Mouse (Mus musculus): ENCODE data around the gene Hdac4.

Gene Hdac4

GRCm38 (mm10) chr1:92028158-92028557, 167.3 kb downstream of the Hdac4 start:
- DNase-seq (ENCODE audit: low spot score) = peak; percentile 64

- DNase-seq (ENCODE audit: low spot score) = no peak
Observed at GRCm38 (mm10) chr1:92026351-92026750, 169.1 kb downstream of the Hdac4 start.

GRCm38 (mm10) chr1:92023906-92024305, 171.6 kb downstream of the Hdac4 start:
- DNase-seq (ENCODE audit: low spot score) = peak; percentile 84

- DNase-seq (ENCODE audit: low spot score) = no peak
Observed at GRCm38 (mm10) chr1:92022009-92022408, 173.5 kb downstream of the Hdac4 start.

- DNase-seq (ENCODE audit: low spot score) = peak; percentile 47
Observed at GRCm38 (mm10) chr1:92015938-92016672, 179.4 kb downstream of the Hdac4 start.

GRCm38 (mm10) chr1:92015252-92015651, 180.2 kb downstream of the Hdac4 start:
- DNase-seq (ENCODE audit: low spot score) = no peak

GRCm38 (mm10) chr1:92014496-92014895, 181.0 kb downstream of the Hdac4 start:
- DNase-seq (ENCODE audit: low spot score) = peak; percentile 47

- DNase-seq (ENCODE audit: low spot score) = no peak
Observed at GRCm38 (mm10) chr1:92006666-92007065, 188.8 kb downstream of the Hdac4 start.

- no peak for DNase-seq (ENCODE audit: low spot score)
Observed at GRCm38 (mm10) chr1:92005617-92005940, 189.9 kb downstream of the Hdac4 start.

GRCm38 (mm10) chr1:92004906-92005616, 190.4 kb downstream of the Hdac4 start:
- no peak for DNase-seq (ENCODE audit: low spot score)

- no peak for DNase-seq (ENCODE audit: low spot score)
Observed at GRCm38 (mm10) chr1:92004122-92004521, 191.4 kb downstream of the Hdac4 start.

- no peak for DNase-seq (ENCODE audit: low spot score)
Observed at GRCm38 (mm10) chr1:92000226-92000625, 195.3 kb downstream of the Hdac4 start.

GRCm38 (mm10) chr1:91993658-91994165, 201.8 kb downstream of the Hdac4 start:
- no peak for DNase-seq (ENCODE audit: low spot score)

- DNase-seq (ENCODE audit: low spot score) = no peak
Observed at GRCm38 (mm10) chr1:91992652-91993051, 202.8 kb downstream of the Hdac4 start.

GRCm38 (mm10) chr1:91991597-91991996, 203.9 kb downstream of the Hdac4 start:
- no peak for DNase-seq (ENCODE audit: low spot score)

- DNase-seq (ENCODE audit: low spot score) = no peak
Observed at GRCm38 (mm10) chr1:91990852-91991251, 204.6 kb downstream of the Hdac4 start.

- DNase-seq (ENCODE audit: low spot score) = no peak
Observed at GRCm38 (mm10) chr1:91988866-91989265, 206.6 kb downstream of the Hdac4 start.

- no peak for DNase-seq (ENCODE audit: low spot score)
Observed at GRCm38 (mm10) chr1:91987431-91987830, 208.1 kb downstream of the Hdac4 start.

GRCm38 (mm10) chr1:91985783-91986182, 209.7 kb downstream of the Hdac4 start:
- DNase-seq (ENCODE audit: low spot score) = no peak

GRCm38 (mm10) chr1:91984507-91984906, 211.0 kb downstream of the Hdac4 start:
- DNase-seq (ENCODE audit: low spot score) = no peak

GRCm38 (mm10) chr1:91981381-91981780, 214.1 kb downstream of the Hdac4 start:
- no peak for DNase-seq (ENCODE audit: low spot score)

GRCm38 (mm10) chr1:91978443-91978842, 217.1 kb downstream of the Hdac4 start:
- DNase-seq (ENCODE audit: low spot score) = peak; percentile 10

- DNase-seq (ENCODE audit: low spot score) = peak; percentile 79
Observed at GRCm38 (mm10) chr1:91968710-91969379, 226.7 kb downstream of the Hdac4 start.
